Mouse (Mus musculus): ENCODE data around the gene Fam227b.

Gene Fam227b

DNA sequence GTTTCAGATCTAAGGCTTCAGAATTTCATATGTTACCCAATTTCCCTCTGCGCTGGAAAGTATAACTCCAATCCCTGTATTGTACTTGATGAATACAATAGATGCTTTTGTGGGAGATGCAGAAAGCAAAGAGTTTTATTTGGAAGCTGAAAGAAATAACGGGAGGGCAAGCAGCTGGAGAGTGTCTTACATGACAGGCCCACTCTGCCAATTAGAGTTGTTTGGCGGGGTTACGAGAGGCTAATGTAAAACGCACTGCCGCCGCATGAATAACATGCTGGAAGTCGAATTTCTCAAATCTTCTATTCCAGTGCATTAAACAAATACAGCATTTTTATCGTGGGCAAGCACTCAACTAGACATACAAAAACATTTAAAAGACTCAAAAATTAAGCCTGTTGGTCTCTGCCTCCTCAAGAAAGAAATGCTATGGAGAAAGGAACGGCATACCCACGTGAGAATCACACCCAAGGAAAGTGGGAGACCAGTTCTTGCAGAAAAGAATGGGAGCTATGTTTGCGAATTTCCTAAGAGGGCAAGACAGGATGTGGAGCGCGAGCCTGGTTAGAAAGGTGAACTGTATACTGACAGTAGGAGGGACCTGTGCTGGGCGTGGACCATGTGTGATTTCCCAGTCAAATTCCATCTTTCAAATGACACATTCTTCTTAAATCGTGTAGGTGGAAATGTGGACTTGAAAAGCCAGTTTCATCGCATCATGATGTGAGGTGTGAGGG is 90.6 kb downstream of the Fam227b start:
- DNase-seq (ENCODE audit: low read depth, low spot score) = no peak

GRCm38 (mm10) chr2:126060595-126060994 is 91.2 kb downstream of the Fam227b start:
- DNase-seq (ENCODE audit: low read depth, low spot score) = no peak

GRCm38 (mm10) chr2:126053657-126054056 is 98.1 kb downstream of the Fam227b start:
- no peak for DNase-seq (ENCODE audit: low read depth, low spot score)

- DNase-seq (ENCODE audit: low read depth, low spot score) = no peak
Observed at GRCm38 (mm10) chr2:126052749-126053557, 98.9 kb downstream of the Fam227b start.

DNA sequence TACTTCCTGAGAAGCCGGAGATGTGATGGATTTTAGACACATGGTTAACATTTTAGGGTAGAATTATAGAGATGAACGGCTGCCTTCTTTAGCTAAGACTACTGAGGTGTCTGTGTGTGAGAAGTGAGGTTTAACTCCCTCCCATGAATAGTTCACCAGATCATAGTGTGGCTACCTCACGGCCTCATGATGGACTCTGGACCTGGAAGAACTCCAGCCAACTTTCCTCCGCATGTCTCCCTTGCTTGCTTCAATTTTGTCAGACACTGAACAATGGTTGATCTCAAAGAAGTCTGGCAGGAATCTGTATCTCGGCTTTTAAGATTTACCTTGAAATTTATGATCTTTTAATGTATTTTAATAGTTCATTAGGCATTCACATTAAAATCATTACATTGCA is 106.2 kb downstream of the Fam227b start:
- no peak for DNase-seq (ENCODE audit: low read depth, low spot score)

DNA sequence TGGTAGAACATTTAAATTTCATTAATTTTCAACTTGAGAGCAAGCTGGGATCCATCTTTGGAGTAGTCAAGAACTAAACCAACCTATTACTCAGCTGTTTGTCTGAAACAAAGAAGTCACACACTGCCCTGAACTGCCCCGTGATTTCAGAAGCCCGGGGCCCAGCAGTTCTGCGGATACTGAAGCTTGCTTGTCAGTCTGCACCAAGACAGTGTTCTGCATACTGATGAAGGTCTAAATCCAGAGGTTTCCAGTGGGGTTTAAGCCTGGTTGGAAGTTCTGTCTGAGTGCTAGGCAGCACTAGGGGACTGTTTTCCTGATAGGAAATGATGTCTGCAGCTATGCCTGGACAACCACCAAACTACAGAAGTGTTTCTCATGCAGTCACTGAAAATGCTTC is 109.1 kb downstream of the Fam227b start:
- DNase-seq (ENCODE audit: low read depth, low spot score) = no peak

GRCm38 (mm10) chr2:126041237-126041636 is 110.6 kb downstream of the Fam227b start:
- no peak for DNase-seq (ENCODE audit: low read depth, low spot score)

- DNase-seq (ENCODE audit: low read depth, low spot score) = no peak
Observed at GRCm38 (mm10) chr2:126040651-126041050, 111.2 kb downstream of the Fam227b start.

DNA sequence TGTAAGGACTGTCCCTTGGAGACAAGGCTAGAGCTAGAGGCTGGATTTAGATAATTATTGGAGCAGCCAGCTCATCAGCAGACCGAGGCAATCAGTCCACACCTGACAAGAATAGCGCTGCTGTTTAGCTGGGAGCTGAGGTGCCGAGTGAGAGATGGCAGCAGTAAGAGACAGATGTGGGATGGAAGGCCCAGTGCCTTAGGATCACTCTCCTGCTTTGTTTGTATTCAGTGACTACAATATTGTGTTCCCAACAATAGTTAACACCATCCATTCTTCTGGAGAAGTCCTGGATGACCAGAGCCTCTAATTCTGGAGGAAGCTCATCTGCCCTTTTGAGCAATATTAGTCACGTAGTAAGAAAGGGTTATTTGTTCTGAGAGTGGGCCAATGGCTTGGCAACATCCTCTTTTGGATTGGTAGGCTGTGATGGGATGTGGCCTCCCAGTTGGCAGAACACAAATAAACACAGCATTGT is 112.4 kb downstream of the Fam227b start:
- no peak for DNase-seq (ENCODE audit: low read depth, low spot score)

DNA sequence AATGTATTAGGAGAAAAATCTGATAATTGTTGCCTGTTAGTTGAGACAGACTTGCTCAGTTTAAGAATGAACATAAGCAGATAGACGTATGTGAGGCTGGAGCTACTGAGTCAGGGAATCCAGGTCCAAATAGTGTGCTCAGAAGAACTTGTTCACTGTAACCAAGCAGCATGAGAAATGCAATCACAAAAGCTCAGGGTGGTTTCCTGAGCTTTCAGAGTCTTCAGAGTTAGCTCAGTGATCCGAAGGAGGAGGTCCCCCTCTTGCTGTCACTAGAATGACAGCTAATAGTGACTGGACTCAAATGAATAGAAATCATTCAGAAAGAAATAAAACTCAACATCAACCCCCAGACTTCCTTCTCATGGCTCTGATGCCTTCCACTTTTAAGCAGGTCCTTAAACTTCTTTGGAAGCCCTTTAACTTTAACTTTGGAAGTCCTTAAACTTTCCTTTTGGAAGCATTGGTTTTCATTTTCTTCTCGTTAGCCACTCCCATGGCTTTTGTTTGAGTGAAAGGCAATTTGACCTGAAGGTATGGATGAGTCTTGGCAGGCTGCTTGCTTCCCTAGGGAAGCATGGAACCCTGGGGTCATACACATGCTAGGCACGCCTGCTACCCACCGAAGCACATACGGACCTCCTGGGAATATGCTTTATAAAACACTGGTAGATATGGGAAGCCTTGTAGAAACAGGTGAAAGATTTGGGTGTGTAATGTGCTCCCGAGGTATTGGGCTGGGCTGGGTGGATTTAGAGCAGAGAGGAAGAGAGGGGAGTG is 113.4 kb downstream of the Fam227b start:
- no peak for DNase-seq (ENCODE audit: low read depth, low spot score)

DNA sequence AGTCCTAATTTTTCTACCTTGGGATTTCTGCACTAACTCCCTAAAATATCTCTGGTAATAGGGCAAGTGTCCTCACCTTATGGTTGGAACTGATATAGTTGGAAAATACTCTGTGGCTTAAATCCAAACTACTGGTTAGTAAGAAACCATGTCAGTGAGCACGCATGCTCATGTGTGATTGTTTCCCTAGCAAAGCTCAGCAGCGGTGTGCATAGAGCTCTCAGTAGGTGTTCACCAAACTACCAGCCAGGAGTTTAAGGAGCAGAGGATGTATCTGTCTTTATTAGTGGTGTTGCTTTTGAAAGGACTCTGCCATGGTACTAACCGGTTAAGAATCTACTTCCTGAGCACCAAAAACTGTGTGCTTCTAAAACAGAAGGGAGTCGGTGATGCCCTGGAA is 115.7 kb downstream of the Fam227b start:
- no peak for DNase-seq (ENCODE audit: low read depth, low spot score)

DNA sequence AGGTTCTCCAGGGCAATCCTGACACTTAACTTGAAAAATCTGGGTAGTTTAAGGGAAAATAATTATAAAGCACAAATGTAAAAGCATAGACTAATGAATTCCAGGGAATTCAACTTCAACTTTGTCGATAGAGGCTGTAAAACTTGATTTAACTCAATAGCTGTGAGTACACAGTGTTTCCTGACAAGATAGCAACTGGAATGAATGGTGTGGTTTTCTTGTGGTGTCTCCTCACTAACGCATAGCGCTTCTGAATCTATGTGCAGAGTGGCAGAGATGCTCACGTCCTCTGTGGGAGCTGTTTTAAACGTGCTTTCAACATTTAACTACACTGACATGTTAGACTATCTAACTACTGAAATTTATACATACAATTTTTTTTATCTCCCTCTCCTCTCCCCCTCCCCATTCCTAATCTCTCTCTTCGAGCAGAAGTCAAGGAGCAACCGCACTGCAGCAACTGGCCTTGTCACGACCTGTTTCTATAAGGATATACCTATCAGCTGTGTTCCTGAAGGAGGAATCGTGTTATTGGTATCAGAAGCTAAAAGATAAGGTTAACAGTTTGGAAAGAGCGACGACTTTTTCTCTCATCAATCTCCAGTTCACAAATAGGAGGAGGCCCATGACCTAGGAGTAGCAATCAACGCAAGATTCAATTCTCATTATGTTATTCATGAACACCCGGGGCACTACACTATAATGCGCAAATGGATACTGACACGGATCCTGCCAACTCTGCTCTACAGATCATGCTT is 116.6 kb downstream of the Fam227b start:
- DNase-seq (ENCODE audit: low read depth, low spot score) = no peak

- peak; percentile 12 for DNase-seq (ENCODE audit: low read depth, low spot score)
Observed at GRCm38 (mm10) chr2:126034379-126035005, 117.3 kb downstream of the Fam227b start, which contains the start of gene Fgf7. Gene Fgf7, plus strand, starts transcription at chr2:126034658.

DNA sequence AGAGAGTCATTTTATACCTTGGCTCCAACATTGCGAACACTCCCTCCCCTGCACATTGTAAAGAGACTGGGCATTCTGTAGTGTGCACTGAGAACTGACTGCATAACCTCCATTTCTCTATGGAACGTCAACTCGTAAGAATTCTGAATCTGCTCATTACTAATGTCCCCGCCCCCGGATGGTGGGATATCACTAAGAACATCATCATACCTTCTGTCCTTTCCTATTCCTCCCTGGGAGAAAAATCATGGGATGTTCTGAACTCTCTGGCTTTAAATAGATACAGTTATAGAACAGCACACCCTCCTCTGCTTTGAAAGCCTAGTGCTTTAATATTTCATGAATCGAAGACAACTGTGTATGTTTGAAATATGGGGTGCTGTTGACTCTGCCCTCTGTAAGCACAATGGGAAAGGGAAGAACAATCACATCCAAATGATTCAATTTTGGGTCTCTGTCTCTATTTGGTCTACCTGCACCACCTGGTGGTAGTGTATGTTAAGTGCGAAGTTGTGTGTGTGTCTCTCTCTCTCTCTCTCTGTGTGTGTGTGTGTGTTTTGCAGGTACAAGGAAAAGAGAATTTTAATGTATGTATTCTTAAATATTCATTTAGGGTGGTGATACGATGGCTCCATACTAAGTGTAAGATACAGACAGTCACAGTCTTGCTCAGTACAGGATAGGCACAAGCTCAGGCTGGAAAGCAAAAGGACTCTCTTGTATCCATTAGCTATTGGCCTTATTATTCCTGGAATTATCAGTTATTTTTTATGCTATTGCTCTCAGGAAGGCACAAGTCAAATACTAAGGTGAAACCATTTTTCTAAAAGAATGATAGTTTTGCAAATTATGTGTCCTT is 118.5 kb downstream of the Fam227b start:
- no peak for DNase-seq (ENCODE audit: low read depth, low spot score)

DNA sequence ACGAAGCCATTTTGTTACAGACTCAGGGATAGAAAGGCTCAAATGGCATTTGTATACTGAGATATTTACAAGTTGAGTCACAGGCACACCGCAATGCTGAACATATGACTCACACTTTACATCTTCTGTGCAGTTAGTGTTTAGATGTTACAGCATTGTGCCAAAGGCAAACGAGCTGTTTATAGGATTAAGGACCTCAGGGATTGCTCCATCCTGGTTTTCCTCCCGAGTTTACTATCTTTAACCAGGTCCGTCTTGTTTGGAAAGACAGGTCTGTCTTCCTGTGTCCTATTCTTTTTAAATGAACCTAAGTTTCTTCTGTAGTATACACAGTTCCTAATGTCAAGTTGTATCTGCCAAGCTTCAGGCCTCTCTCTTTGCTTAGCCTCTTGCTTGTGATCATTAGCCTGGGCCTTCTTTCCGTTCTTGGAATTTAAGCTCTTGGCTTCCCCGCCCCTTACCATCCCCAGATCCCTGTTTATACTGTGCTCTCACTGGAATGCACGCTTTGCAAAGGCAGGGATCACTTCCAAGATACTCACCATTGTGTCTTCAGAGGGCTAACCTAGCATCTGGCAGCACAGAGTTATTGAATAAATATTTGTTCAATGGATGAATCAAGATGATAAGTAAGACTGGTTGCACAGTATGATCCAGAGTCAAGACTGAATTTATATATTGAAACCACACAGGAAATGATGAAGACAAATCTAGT is 120.5 kb downstream of the Fam227b start:
- no peak for DNase-seq (ENCODE audit: low read depth, low spot score)

DNA sequence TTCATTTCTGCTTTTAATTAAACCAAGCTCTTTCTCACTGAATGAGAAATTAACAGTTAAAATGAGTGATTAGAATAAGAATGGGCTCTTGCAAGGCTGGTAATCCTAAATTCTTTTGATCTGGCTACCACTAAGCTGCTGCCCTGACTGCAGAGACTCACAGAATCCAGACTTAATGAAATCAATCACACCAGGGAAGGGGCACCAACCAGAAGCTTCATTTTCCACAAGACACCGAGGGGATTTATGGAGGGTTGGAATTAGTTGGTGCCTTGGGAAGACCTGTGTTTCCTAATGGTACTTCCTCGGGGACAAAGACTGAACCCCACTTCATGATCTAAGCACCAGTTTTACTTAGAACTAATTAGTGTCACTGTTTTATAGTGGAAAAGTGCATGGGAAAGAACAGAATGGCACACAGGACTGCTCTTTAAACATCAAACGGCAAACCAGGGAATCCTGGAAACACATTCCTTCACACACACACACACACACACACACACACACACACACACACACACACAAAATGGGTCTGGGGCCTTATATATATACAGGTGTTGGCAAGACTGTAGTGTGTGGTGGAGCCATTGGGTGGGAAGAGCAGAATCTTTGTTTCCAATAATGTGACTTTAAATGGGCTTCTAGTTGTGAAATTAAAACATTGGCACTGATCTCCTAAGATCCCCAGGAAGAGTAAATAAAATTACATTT is 135.9 kb downstream of the Fam227b start:
- no peak for DNase-seq (ENCODE audit: low read depth, low spot score)

GRCm38 (mm10) chr2:126014989-126015710 is 136.7 kb downstream of the Fam227b start:
- no peak for DNase-seq (ENCODE audit: low read depth, low spot score)

DNA sequence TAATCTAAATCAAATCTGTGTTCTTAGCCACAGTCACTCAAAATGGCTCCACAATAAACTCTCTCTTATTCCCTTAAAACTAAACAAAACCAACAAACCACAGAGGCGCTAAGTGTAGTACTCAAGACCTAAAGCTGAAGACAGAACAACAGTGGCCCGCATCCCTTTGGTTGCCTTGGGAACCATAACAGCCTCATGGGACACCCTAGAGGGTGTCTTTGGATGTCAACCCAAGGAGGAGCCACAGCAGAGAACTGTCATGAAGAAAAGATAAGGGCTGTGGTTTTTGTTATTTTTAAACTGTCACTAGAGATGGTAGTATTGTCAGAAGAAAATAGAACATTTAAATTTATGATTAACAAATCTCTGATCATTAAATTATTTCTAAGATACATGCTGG is 145.1 kb downstream of the Fam227b start:
- DNase-seq (ENCODE audit: low read depth, low spot score) = no peak

All from brain, embryonic 18.5 days (tissue).